Mouse (Mus musculus): ENCODE data around the gene Sgk2. TPM values are rescaled to one million over a fixed set of nuclear protein-coding genes. Genes with fewer than 3 reads are reported as not detected.
"Not testable (repeated sequence)": the region's sequence is repeated elsewhere in the genome, so short reads cannot be mapped to it uniquely, and the experiment has no call there.

Gene Sgk2
- polyA plus RNA-seq, 1 experiment, result 0.05 TPM

DNA sequence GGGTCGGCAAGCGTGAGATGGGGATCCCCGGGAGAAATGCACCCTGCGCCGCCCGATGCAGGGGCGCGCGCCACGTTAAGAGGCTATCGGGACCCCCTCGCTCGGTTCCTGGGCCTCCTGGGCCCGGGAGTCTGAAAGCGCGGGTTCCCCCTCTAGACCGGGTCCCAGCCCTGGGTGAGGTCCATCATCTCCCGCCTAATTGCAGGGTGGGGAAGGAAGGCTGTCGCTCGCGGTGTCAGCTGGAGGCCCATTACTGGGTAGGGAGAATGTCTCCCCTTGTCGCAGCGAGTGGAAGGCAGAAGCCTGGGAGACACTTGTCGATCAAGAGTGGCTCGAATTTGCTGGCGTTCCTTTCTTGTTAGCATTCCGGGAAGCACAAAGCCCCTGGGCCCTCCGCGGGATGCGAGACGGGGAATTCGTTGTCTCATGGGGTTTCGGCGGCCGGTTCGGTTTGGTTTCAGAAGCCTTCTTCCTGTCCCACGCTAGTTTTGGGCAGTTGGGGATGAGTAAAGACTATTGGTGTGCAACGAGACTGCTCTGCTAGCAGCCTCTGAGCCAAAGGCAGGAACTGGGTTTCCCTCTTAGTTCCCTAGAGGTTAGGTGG lies 67.9 kb downstream of the Sgk2 start:
- Histone ChIP-seq H3K4me1 (ENCODE audit: control insufficient read depth, insufficient read depth, insufficient read length) (no peaks in the 10 kb centered on the region), H3K27me3 (ENCODE audit: control insufficient read depth, insufficient read depth, low read length) (no peaks in the 10 kb centered on the region), H3K27ac (ENCODE audit: insufficient read depth, low read length) (no peak overlapping the region), H3K36me3 (ENCODE audit: control insufficient read depth, insufficient read depth, low read length) (0 out of 2 replicates have a peak, but pooled peaks cover 1% of the 10 kb centered on the region), H3K4me3 (ENCODE audit: extremely low read depth, insufficient read depth, insufficient read length) (peak overlapping the region; percentile 64)
- DNase-seq (ENCODE audit: low read depth in 1 of 2, low spot score in 2 of 2), result peak in 1 of 2 experiments; percentile 4
- WGBS, result under 1% methylated on average over 36 of the region's 38 CpGs
- TF ChIP-seq POLR2A (IDR thresholded peaks at IDR 0.05; ENCODE audit: low read depth, low read length), result no peak
- TF ChIP-seq CTCF (IDR thresholded peaks at IDR 0.05; ENCODE audit: extremely low read depth, insufficient read depth, insufficient read length, insufficient replicate concordance), result no peak

DNA sequence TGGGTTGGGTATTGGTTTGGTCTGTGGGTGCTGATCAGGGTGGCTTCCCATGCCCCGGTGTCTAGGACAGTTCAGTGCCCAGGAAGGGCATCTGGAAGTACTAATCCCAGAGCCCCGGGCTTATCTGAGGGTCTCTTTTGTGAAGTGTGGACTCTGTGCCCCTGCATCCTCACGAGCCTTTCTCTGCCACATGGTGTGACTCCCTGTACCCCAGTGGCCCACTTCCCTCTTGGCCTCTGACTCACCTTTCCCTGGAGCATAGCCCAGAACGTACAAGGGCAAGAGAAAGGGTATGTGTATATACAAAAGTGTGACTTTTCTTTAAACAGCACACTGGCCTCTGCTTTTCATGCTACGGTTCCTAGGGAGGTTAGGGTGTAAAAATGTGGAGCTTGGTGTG lies 68.6 kb downstream of the Sgk2 start:
- DNase-seq (ENCODE audit: low read depth in 1 of 2, low spot score in 2 of 2), result no peak
- no peak for TF ChIP-seq CTCF (IDR thresholded peaks at IDR 0.05; ENCODE audit: extremely low read depth, insufficient read depth, insufficient read length, insufficient replicate concordance)
- TF ChIP-seq POLR2A (IDR thresholded peaks at IDR 0.05; ENCODE audit: low read depth, low read length), result no peak
- no peaks in the 10 kb centered on the region for H3K36me3 ChIP-seq (ENCODE audit: control insufficient read depth, insufficient read depth, low read length)
- 38% methylated on average over 5 of the region's 5 CpGs for WGBS
- no peaks in the 10 kb centered on the region for H3K27me3 ChIP-seq (ENCODE audit: control insufficient read depth, insufficient read depth, low read length)
- no peaks in the 10 kb centered on the region for H3K4me1 ChIP-seq (ENCODE audit: control insufficient read depth, insufficient read depth, insufficient read length)
- no peak overlapping the region for H3K4me3 ChIP-seq (ENCODE audit: extremely low read depth, insufficient read depth, insufficient read length)
- no peak overlapping the region for H3K27ac ChIP-seq (ENCODE audit: insufficient read depth, low read length)

DNA sequence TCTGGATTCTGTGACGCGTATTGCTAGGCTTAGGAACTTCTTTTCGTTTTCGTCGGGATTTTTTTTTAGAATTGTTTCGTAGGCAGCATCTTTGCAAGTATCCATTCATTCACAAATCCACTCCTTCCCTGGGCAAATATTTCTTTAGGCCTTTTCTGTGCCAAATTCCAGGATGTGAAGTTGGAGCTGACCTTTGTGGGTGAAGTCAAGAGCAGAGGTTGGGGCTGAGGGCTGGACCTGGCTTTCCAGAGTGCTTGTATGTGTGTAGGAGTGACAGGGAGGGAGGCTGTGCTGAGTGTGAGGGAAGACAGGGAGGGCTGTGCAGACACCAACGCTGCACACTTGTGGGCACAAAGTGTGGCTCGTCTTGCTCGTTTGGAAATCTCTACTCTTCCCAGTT lies 69.5 kb downstream of the Sgk2 start:
- DNase-seq (ENCODE audit: low read depth in 1 of 2, low spot score in 2 of 2), result no peak
- Histone ChIP-seq H3K4me3 (ENCODE audit: extremely low read depth, insufficient read depth, insufficient read length) (no peak overlapping the region), H3K27ac (ENCODE audit: insufficient read depth, low read length) (no peak overlapping the region), H3K27me3 (ENCODE audit: control insufficient read depth, insufficient read depth, low read length) (no peaks in the 10 kb centered on the region), H3K4me1 (ENCODE audit: control insufficient read depth, insufficient read depth, insufficient read length) (no peaks in the 10 kb centered on the region), H3K36me3 (ENCODE audit: control insufficient read depth, insufficient read depth, low read length) (no peaks in the 10 kb centered on the region)
- no peak for TF ChIP-seq CTCF (IDR thresholded peaks at IDR 0.05; ENCODE audit: extremely low read depth, insufficient read depth, insufficient read length, insufficient replicate concordance)
- no peak for TF ChIP-seq POLR2A (IDR thresholded peaks at IDR 0.05; ENCODE audit: low read depth, low read length)
- WGBS, result 89% methylated on average over 9 of the region's 9 CpGs

DNA sequence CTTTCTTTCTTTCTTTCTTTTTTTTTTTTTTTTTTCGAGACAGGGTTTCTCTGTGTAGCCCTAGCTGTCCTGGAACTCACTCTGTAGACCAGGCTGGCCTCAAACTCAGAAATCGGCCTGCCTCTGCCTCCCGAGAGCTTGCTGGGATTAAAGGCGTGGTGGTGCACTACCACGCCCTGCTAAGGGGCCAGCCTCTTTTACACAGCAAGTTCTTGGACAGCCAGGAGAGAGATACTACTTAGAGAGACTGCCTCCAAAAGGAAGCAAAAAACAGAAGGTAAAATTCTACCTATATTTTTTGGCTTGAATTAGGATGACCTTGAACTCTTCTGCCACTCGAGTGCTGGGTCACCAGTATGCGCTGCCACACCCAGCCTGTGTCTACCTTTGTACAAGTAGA lies 71.9 kb downstream of the Sgk2 start:
- WGBS, result 90% methylated on average over 7 of the region's 7 CpGs
- H3K27me3 ChIP-seq (ENCODE audit: control insufficient read depth, insufficient read depth, low read length); H3K4me3 ChIP-seq (ENCODE audit: extremely low read depth, insufficient read depth, insufficient read length); H3K4me1 ChIP-seq (ENCODE audit: control insufficient read depth, insufficient read depth, insufficient read length); DNase-seq (ENCODE audit: low read depth in 1 of 2, low spot score in 2 of 2); H3K27ac ChIP-seq (ENCODE audit: insufficient read depth, low read length); H3K36me3 ChIP-seq (ENCODE audit: control insufficient read depth, insufficient read depth, low read length): not testable (repeated sequence)

DNA sequence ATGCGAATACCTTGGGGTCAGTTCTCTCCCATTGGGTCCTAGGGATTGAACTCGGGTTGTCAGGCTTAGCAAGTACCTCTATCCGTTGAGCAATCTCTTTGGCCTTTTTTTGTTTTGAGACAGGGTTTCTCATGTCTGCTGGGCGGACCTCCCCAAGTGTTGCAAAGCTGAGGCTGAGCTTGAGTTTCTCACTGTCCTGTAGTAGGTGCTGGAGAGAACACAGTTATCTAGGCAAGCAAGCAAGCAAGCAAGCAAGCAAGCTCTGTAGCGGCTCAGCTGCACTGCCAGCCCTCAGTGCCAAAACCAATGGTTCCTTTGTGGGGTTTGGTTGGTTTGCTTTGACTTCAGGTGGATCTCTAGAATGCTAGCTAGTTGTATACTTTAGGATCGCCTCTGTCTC lies 73.5 kb downstream of the Sgk2 start:
- Histone ChIP-seq H3K27me3 (ENCODE audit: control insufficient read depth, insufficient read depth, low read length) (no peaks in the 10 kb centered on the region), H3K36me3 (ENCODE audit: control insufficient read depth, insufficient read depth, low read length) (no peaks in the 10 kb centered on the region), H3K4me1 (ENCODE audit: control insufficient read depth, insufficient read depth, insufficient read length) (no peaks in the 10 kb centered on the region), H3K27ac (ENCODE audit: insufficient read depth, low read length) (no peak overlapping the region), H3K4me3 (ENCODE audit: extremely low read depth, insufficient read depth, insufficient read length) (no peak overlapping the region)
- WGBS, result 89% methylated on average over 6 of the region's 6 CpGs
- TF ChIP-seq POLR2A (IDR thresholded peaks at IDR 0.05; ENCODE audit: low read depth, low read length), result no peak
- no peak for TF ChIP-seq CTCF (IDR thresholded peaks at IDR 0.05; ENCODE audit: extremely low read depth, insufficient read depth, insufficient read length, insufficient replicate concordance)
- no peak for DNase-seq (ENCODE audit: low read depth in 1 of 2, low spot score in 2 of 2)

DNA sequence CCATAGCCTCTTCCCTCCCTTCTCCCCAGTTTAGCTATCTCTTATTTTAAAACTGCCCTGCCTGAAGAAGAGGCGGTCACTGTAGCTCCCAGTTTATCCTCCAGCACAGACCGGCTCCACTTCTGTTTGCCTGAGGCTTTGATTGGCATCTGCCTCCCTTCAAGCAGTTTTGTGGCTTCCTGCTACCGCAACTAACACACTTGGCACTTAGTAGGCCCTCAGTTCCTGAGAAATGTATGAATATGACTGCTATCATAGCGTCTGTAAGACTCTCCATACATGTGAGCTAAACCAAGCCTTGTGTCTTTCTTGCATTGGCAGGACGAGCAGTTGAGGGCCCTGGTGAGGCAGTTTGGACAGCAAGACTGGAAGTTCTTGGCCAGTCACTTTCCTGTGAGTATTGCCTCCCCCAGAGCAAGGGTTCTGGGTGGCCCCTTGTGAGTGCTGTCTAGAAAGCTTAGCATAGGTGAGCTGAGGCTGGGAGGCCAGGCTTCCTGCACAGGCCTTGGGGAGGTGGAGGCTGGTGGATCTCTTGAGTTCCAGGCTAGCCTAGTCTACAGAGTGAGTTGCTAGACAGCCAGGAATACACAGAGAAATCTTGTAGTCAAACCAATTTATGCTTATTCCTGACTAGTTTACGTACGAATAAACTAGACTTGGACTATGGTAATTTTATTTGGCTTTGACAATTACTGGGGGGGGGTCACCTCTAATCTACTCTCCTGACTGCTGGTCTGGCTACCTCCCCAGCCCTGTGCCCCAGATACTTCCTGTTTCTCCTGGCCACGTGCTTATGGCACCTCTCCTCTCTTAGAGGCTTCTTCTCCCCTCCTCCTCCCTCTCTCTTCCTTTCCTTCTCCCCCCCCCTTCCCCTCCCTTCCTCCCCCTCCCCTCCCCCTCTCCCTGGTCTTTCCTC lies 74.3 kb downstream of the Sgk2 start:
- H3K4me3 ChIP-seq (ENCODE audit: extremely low read depth, insufficient read depth, insufficient read length), result no peak overlapping the region
- no peaks in the 10 kb centered on the region for H3K36me3 ChIP-seq (ENCODE audit: control insufficient read depth, insufficient read depth, low read length)
- TF ChIP-seq POLR2A (IDR thresholded peaks at IDR 0.05; ENCODE audit: low read depth, low read length) (no peak), CTCF (IDR thresholded peaks at IDR 0.05; ENCODE audit: extremely low read depth, insufficient read depth, insufficient read length, insufficient replicate concordance) (no peak)
- no peak for DNase-seq (ENCODE audit: low read depth in 1 of 2, low spot score in 2 of 2)
- H3K27ac ChIP-seq (ENCODE audit: insufficient read depth, low read length), result no peak overlapping the region
- 76% methylated on average over 8 of the region's 8 CpGs for WGBS
- no peaks in the 10 kb centered on the region for H3K4me1 ChIP-seq (ENCODE audit: control insufficient read depth, insufficient read depth, insufficient read length)
- H3K27me3 ChIP-seq (ENCODE audit: control insufficient read depth, insufficient read depth, low read length), result no peaks in the 10 kb centered on the region

DNA sequence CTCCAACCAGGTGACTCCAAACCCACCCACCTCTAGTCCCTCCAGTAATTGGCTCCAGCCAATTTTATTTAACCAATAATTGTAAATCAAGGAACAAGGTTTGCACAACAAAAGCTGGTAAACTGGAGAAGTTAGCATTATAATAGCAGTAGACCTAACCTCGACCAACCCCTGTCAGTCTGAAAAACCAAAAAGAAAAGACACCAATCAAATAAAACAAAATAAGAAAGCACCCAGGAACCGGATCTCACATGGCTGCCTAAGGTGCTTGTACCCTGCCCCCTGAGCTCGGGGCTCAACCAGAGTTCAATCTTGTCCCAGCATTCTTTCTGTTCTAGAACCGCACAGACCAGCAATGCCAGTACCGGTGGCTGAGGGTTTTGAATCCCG lies 75.0 kb downstream of the Sgk2 start:
- Histone ChIP-seq H3K36me3 (ENCODE audit: control insufficient read depth, insufficient read depth, low read length) (no peaks in the 10 kb centered on the region), H3K4me1 (ENCODE audit: control insufficient read depth, insufficient read depth, insufficient read length) (no peaks in the 10 kb centered on the region), H3K4me3 (ENCODE audit: extremely low read depth, insufficient read depth, insufficient read length) (no peak overlapping the region), H3K27me3 (ENCODE audit: control insufficient read depth, insufficient read depth, low read length) (no peaks in the 10 kb centered on the region), H3K27ac (ENCODE audit: insufficient read depth, low read length) (no peak overlapping the region)
- no peak for TF ChIP-seq POLR2A (IDR thresholded peaks at IDR 0.05; ENCODE audit: low read depth, low read length)
- 91% methylated on average over 6 of the region's 6 CpGs for WGBS
- no peak for DNase-seq (ENCODE audit: low read depth in 1 of 2, low spot score in 2 of 2)

Other genes with a start within 250 kb of the Sgk2 start
- gene Srsf6, start 55.8 kb upstream of the Sgk2 start, polyA plus RNA-seq (2012; rRNA removed), result 101 and 113 TPM in 2 replicates
- gene L3mbtl1, start 43.9 kb upstream of the Sgk2 start, polyA plus RNA-seq (2012; rRNA removed), result 0.05 and 0.19 TPM in 2 replicates
- gene Ift52, start 30.0 kb downstream of the Sgk2 start, polyA plus RNA-seq (2012; rRNA removed), result 13.6 and 14.1 TPM in 2 replicates
- 6.5 and 10.5 TPM in 2 replicates for gene Mybl2, start 67.4 kb downstream of the Sgk2 start, polyA plus RNA-seq (2012; rRNA removed)
- gene Gtsf1l, start 100.5 kb downstream of the Sgk2 start, polyA plus RNA-seq (2012; rRNA removed), result not detected in 2 replicates
- gene Tox2, start 215.8 kb downstream of the Sgk2 start, polyA plus RNA-seq (2012; rRNA removed), result 12.1 and 16.6 TPM in 2 replicates